Mouse (Mus musculus) adipocyte (in vitro differentiated cells): ENCODE measurements around the gene Sfxn4.

Source experiments
- DNase-seq: peaks from one replicate; pipeline ENCODE4 v3.0.0-alpha.2; 2016; ENCODE audit warnings: low spot score

The Sfxn4 gene

GRCm38 (mm10) chr19:60837747-60838146 is 23.5 kb downstream of the Sfxn4 start:
- DNase-seq = peak; percentile 53

- no peak for DNase-seq
Measured at GRCm38 (mm10) chr19:60818677-60819076, 42.6 kb downstream of the Sfxn4 start.

GRCm38 (mm10) chr19:60813133-60813532 is 48.1 kb downstream of the Sfxn4 start:
- DNase-seq = no peak

- DNase-seq = no peak
Measured at GRCm38 (mm10) chr19:60812036-60812389, 49.3 kb downstream of the Sfxn4 start.

- DNase-seq = peak; percentile 97
Measured at GRCm38 (mm10) chr19:60811098-60812035, 49.9 kb downstream of the Sfxn4 start, which contains the start of gene Fam45a. Gene Fam45a (plus strand): TSS chr19:60811585.

- no peak for DNase-seq
Measured at GRCm38 (mm10) chr19:60809927-60810326, 51.4 kb downstream of the Sfxn4 start.

- DNase-seq = no peak
Measured at GRCm38 (mm10) chr19:60804903-60805302, 56.4 kb downstream of the Sfxn4 start.

- DNase-seq = no peak
Measured at GRCm38 (mm10) chr19:60799867-60800569, 61.3 kb downstream of the Sfxn4 start.

GRCm38 (mm10) chr19:60797415-60797814 is 63.9 kb downstream of the Sfxn4 start:
- no peak for DNase-seq

- peak; percentile 98 for DNase-seq
Measured at GRCm38 (mm10) chr19:60795244-60795643, 66.0 kb downstream of the Sfxn4 start.

GRCm38 (mm10) chr19:60793170-60793707 is 68.0 kb downstream of the Sfxn4 start:
- no peak for DNase-seq

GRCm38 (mm10) chr19:60791164-60791563 is 70.1 kb downstream of the Sfxn4 start:
- no peak for DNase-seq

GRCm38 (mm10) chr19:60790551-60791161 is 70.6 kb downstream of the Sfxn4 start, which contains the start of gene Eif3a:
Gene Eif3a (minus strand): TSS chr19:60790658.
- peak; percentile 94 for DNase-seq

- DNase-seq = peak; percentile 70
Measured at GRCm38 (mm10) chr19:60789919-60790506, 71.3 kb downstream of the Sfxn4 start.

- DNase-seq = peak; percentile 45
Measured at GRCm38 (mm10) chr19:60789452-60789851, 71.8 kb downstream of the Sfxn4 start.

- DNase-seq = peak; percentile 39
Measured at GRCm38 (mm10) chr19:60788214-60788960, 72.9 kb downstream of the Sfxn4 start.

- DNase-seq = no peak
Measured at GRCm38 (mm10) chr19:60787465-60788150, 73.7 kb downstream of the Sfxn4 start.
